Mouse (Mus musculus) adrenal gland, postnatal 0 days (tissue): ENCODE measurements around the gene Ssr4. TPM values are rescaled to one million over a fixed set of nuclear protein-coding genes. Genes with fewer than 3 reads are reported as not detected.

ENCODE experiments used
- polyA plus RNA-seq: library from polyadenylated mRNA; unstranded; fragments of >200 nt; fragmentation: Nextera tagmentation; extraction: Ambion mirVana; gene quantifications from 2 replicates; pipeline ENCODE4 v1.2.1, GENCODE M21; 2015

Gene Ssr4
- 368 and 460 TPM in 2 replicates for polyA plus RNA-seq

GRCm38 (mm10) chrX:73786364-73787224 is at the start of gene Ssr4, which contains the start of gene Idh3g:
Gene Ssr4 (plus strand): TSS chrX:73787028.
Gene Idh3g (minus strand): TSS chrX:73786897.

GRCm38 (mm10) chrX:73756334-73757140 is 30.3 kb upstream of the Ssr4 start, which contains the start of gene Plxnb3:
Gene Plxnb3 (plus strand): TSS chrX:73757090.

GRCm38 (mm10) chrX:73774168-73774760 is 12.6 kb upstream of the Ssr4 start, which contains the start of gene Srpk3:
Gene Srpk3 (plus strand): TSS chrX:73774405.

GRCm38 (mm10) chrX:73824185-73825151 is 37.6 kb downstream of the Ssr4 start, which contains the start of gene Pdzd4:
Gene Pdzd4 (minus strand): TSS chrX:73824969.

Other genes starting within 250 kb of the Ssr4 start
- 1.3 and 1.9 TPM in 2 replicates for gene Dusp9, start 147.6 kb upstream of the Ssr4 start, polyA plus RNA-seq
- 21.9 and 26.7 TPM in 2 replicates for gene Pnck, start 126.9 kb upstream of the Ssr4 start, polyA plus RNA-seq
- 5.1 and 6.5 TPM in 2 replicates for gene Slc6a8, start 113.9 kb upstream of the Ssr4 start, polyA plus RNA-seq
- gene Bcap31, start 70.9 kb upstream of the Ssr4 start, polyA plus RNA-seq: 247 and 325 TPM in 2 replicates
- gene Abcd1, start 70.4 kb upstream of the Ssr4 start, polyA plus RNA-seq: 13.7 and 17.9 TPM in 2 replicates
- 0.84 and 1.1 TPM in 2 replicates for gene Plxnb3, start 29.9 kb upstream of the Ssr4 start, polyA plus RNA-seq
- 0.60 and 1.4 TPM in 2 replicates for gene Srpk3, start 12.6 kb upstream of the Ssr4 start, polyA plus RNA-seq
- 175 and 260 TPM in 2 replicates for gene Idh3g, start 131 bp upstream of the Ssr4 start, polyA plus RNA-seq
- gene Pdzd4, start 37.9 kb downstream of the Ssr4 start, polyA plus RNA-seq: 0.47 and 0.80 TPM in 2 replicates
- gene Avpr2, start 105.1 kb downstream of the Ssr4 start, polyA plus RNA-seq: 0.14 and 0.32 TPM in 2 replicates
- 12.5 and 39.4 TPM in 2 replicates for gene L1cam, start 109.1 kb downstream of the Ssr4 start, polyA plus RNA-seq
- gene Arhgap4, start 134.8 kb downstream of the Ssr4 start, polyA plus RNA-seq: 1.3 and 2.4 TPM in 2 replicates
- gene Naa10, start 134.9 kb downstream of the Ssr4 start, polyA plus RNA-seq: 78.0 and 87.4 TPM in 2 replicates
- 37.8 and 46.5 TPM in 2 replicates for gene Renbp, start 143.8 kb downstream of the Ssr4 start, polyA plus RNA-seq
- gene Hcfc1, start 179.3 kb downstream of the Ssr4 start, polyA plus RNA-seq: 19.2 and 25.3 TPM in 2 replicates
- 41.3 and 70.0 TPM in 2 replicates for gene Irak1, start 236.9 kb downstream of the Ssr4 start, polyA plus RNA-seq